Mouse (Mus musculus): Measurements from ENCODE around the gene Ube2j2. TPM values are rescaled to one million over a fixed set of nuclear protein-coding genes. Genes with fewer than 3 reads are reported as not detected.

The Ube2j2 gene
- polyA plus RNA-seq, 2 experiments: 106 to 122 TPM

DNA sequence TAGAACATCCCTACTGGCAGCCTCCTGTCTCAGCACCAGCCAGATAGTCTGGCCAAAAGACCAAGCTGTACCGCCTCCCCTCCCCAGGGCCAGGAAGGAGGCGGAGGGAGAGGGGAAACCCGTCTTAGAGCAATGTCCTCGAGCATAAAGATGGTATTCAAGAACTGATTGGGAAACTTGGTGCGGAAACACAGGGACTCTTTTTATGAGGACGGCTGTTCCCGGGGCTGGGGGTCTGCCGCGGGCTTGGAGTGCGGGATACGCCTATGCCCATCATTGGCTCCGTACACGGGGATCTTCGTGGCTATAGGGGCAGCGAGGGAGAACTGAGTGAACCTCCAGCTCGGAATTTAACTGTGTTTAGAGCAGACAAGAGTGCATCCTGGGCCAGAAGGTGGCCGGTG lies 580 bp upstream of the Ube2j2 start:
- peak overlapping the region; percentile 99 for H3K4me3 ChIP-seq (replicated peaks; ENCODE audit: low read length)
- peaks cover 18% of the 10 kb centered on the region for H3K36me3 ChIP-seq (ENCODE audit: control insufficient read depth, insufficient read depth, low read length)
- ATAC-seq (ENCODE audit: low FRiP score, low read depth) (peak; percentile 25; the same call in 1 of the 2 replicates), DNase-seq (ENCODE audit: low spot score) (no peak)
- no peak for TF ChIP-seq POLR2A (IDR thresholded peaks at IDR 0.05; ENCODE audit: borderline replicate concordance, extremely low read depth, insufficient read depth, insufficient read length)
- H3K27me3 ChIP-seq (ENCODE audit: control insufficient read depth, insufficient read depth, low read length): no peaks in the 10 kb centered on the region
- H3K27ac ChIP-seq (replicated peaks; ENCODE audit: low read depth, low read length): peak overlapping the region; percentile 82
- 0% methylated on average over 17 of the region's 17 CpGs for WGBS
- peak overlapping the region; percentile 87 for H3K4me2 ChIP-seq (replicated peaks; ENCODE audit: low read depth, low read length, severe bottlenecking)
- peaks cover 15% of the 10 kb centered on the region for H3K4me1 ChIP-seq (ENCODE audit: control insufficient read depth, insufficient read depth, low read length)
- no peaks in the 10 kb centered on the region for H3K9me3 ChIP-seq (ENCODE audit: control insufficient read depth, low read length)
- peak overlapping the region; percentile 86 for H3K9ac ChIP-seq (ENCODE audit: low read depth, low read length, severe bottlenecking)

DNA sequence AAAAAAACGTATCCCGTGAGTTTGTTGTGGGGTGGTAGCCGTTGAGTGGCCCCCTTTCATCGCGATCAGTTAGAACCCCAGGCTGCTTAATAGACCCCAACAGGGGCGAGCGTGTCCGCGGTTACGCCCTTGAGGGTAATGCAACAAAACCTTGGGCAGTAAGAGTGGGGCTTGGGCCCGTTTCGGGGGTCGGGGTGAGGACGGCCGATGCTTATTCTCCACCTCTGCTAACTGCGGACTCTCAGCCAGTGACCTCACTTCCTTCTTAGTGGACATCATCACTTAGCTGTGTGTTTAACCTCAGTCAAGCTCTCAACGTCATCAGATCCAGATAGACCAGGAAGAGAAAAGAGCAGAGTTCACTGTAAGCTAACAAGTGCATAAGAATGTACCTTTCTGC lies 640 bp downstream of the Ube2j2 start:
- WGBS: 0% methylated on average over 17 of the region's 17 CpGs
- H3K9ac ChIP-seq (ENCODE audit: low read depth, low read length, severe bottlenecking): peak overlapping the region; percentile 86
- no peak for DNase-seq (ENCODE audit: low spot score)
- H3K27me3 ChIP-seq (ENCODE audit: control insufficient read depth, insufficient read depth, low read length): no peaks in the 10 kb centered on the region
- H3K27ac ChIP-seq (replicated peaks; ENCODE audit: low read depth, low read length): peak overlapping the region; percentile 63
- peak overlapping the region; percentile 99 for H3K4me3 ChIP-seq (replicated peaks; ENCODE audit: low read length)
- peaks cover 30% of the 10 kb centered on the region for H3K36me3 ChIP-seq (ENCODE audit: control insufficient read depth, insufficient read depth, low read length)
- TF ChIP-seq POLR2A (IDR thresholded peaks at IDR 0.05; ENCODE audit: borderline replicate concordance, extremely low read depth, insufficient read depth, insufficient read length): no peak
- peak overlapping the region; percentile 90 for H3K4me2 ChIP-seq (replicated peaks; ENCODE audit: low read depth, low read length, severe bottlenecking)
- no peaks in the 10 kb centered on the region for H3K9me3 ChIP-seq (ENCODE audit: control insufficient read depth, low read length)
- H3K4me1 ChIP-seq (ENCODE audit: control insufficient read depth, insufficient read depth, low read length): peaks cover 15% of the 10 kb centered on the region
- ATAC-seq (ENCODE audit: low FRiP score, low read depth): no peak

DNA sequence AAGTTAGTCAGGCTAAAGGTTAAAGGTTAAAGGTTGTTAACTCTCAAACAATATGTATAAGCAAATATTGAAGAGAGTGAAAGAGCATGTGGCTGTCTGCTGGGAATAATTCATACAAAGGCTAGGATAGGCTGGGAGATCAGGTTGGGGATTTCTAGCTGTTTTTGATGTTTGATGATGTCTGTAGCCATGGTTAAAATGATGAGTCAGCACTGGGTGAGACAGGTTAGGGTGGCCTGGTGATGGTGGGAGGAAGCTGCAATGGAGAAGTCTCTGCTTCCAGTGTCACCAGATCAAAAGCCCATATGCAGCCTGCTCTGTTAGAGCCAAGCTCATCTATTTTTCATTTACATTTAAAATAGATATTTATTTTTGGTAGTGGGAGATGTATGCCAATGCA lies 3.5 kb downstream of the Ube2j2 start:
- Histone ChIP-seq H3K9ac (ENCODE audit: low read depth, low read length, severe bottlenecking) (no peak overlapping the region), H3K4me1 (ENCODE audit: control insufficient read depth, insufficient read depth, low read length) (peaks cover 15% of the 10 kb centered on the region), H3K4me2 (replicated peaks; ENCODE audit: low read depth, low read length, severe bottlenecking) (no peak overlapping the region), H3K36me3 (ENCODE audit: control insufficient read depth, insufficient read depth, low read length) (peaks cover 56% of the 10 kb centered on the region), H3K27ac (replicated peaks; ENCODE audit: low read depth, low read length) (no peak overlapping the region), H3K27me3 (ENCODE audit: control insufficient read depth, insufficient read depth, low read length) (no peaks in the 10 kb centered on the region), H3K4me3 (replicated peaks; ENCODE audit: low read length) (no peak overlapping the region), H3K9me3 (ENCODE audit: control insufficient read depth, low read length) (no peaks in the 10 kb centered on the region)
- DNase-seq (ENCODE audit: low spot score) (no peak), ATAC-seq (ENCODE audit: low FRiP score, low read depth) (no peak)
- TF ChIP-seq POLR2A (IDR thresholded peaks at IDR 0.05; ENCODE audit: borderline replicate concordance, extremely low read depth, insufficient read depth, insufficient read length): no peak

DNA sequence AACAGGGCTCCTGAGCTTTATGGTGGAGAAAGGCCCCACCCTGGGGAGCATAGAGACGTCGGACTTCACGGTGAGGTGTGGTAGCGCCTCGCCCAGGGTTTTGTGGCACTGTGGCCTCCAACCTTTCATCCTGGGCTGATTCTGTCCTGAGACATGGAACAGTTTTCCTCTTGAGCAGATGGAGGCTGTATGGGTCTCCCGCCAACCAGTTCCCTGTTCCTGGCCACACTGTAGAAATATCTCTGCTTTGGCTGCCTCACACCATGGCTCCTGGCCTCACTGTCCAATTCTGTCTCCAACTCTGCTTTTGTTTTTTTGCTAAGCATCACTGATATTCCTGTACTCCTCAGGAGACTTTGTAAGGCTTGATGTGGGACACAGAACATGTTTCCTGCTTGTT lies 11.9 kb downstream of the Ube2j2 start:
- DNase-seq (ENCODE audit: low spot score): no peak
- no peak overlapping the region for H3K4me3 ChIP-seq (replicated peaks; ENCODE audit: low read length)
- no peaks in the 10 kb centered on the region for H3K4me1 ChIP-seq (ENCODE audit: control insufficient read depth, insufficient read depth, low read length)
- H3K4me2 ChIP-seq (replicated peaks; ENCODE audit: low read depth, low read length, severe bottlenecking): no peak overlapping the region
- 94% methylated on average over 6 of the region's 6 CpGs for WGBS
- no peak overlapping the region for H3K27ac ChIP-seq (replicated peaks; ENCODE audit: low read depth, low read length)
- TF ChIP-seq POLR2A (IDR thresholded peaks at IDR 0.05; ENCODE audit: borderline replicate concordance, extremely low read depth, insufficient read depth, insufficient read length): no peak
- no peaks in the 10 kb centered on the region for H3K9me3 ChIP-seq (ENCODE audit: control insufficient read depth, low read length)
- H3K9ac ChIP-seq (ENCODE audit: low read depth, low read length, severe bottlenecking): no peak overlapping the region
- ATAC-seq (ENCODE audit: low FRiP score, low read depth): no peak
- H3K36me3 ChIP-seq (ENCODE audit: control insufficient read depth, insufficient read depth, low read length): peaks cover 82% of the 10 kb centered on the region
- H3K27me3 ChIP-seq (ENCODE audit: control insufficient read depth, insufficient read depth, low read length): no peaks in the 10 kb centered on the region

DNA sequence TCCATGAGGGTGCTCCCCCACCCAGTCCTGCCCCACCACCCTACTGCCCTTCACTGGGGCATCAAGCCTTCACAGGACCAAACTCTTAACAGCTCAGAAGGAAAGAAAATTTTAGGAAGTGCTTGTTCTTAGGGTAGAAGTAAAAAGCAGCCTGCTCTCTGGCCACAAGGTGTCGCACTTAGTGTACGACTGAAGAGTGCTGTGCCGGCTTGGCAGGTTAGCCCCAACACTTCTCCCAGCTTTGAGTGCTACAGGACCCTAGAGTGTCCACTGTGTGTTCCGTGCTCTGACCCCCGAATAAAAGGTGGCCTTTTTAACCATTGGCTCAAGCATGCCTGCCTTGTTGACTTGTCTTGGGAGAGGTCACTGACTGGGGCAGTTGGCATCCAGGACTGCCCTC lies 15.6 kb downstream of the Ube2j2 start:
- 13% methylated on average over 5 of the region's 5 CpGs for WGBS
- no peak for TF ChIP-seq POLR2A (IDR thresholded peaks at IDR 0.05; ENCODE audit: borderline replicate concordance, extremely low read depth, insufficient read depth, insufficient read length)
- Histone ChIP-seq H3K27me3 (ENCODE audit: control insufficient read depth, insufficient read depth, low read length) (no peaks in the 10 kb centered on the region), H3K4me1 (ENCODE audit: control insufficient read depth, insufficient read depth, low read length) (peaks cover 12% of the 10 kb centered on the region; the same call in 1 of the 2 replicates), H3K9ac (ENCODE audit: low read depth, low read length, severe bottlenecking) (no peak overlapping the region), H3K4me3 (replicated peaks; ENCODE audit: low read length) (no peak overlapping the region), H3K36me3 (ENCODE audit: control insufficient read depth, insufficient read depth, low read length) (peaks cover 50% of the 10 kb centered on the region), H3K27ac (replicated peaks; ENCODE audit: low read depth, low read length) (no peak overlapping the region), H3K4me2 (replicated peaks; ENCODE audit: low read depth, low read length, severe bottlenecking) (no peak overlapping the region), H3K9me3 (ENCODE audit: control insufficient read depth, low read length) (no peaks in the 10 kb centered on the region)
- ATAC-seq (ENCODE audit: low FRiP score, low read depth) (peak; percentile 60; the same call in 1 of the 2 replicates), DNase-seq (ENCODE audit: low spot score) (peak; percentile 86)
